Mouse (Mus musculus): ENCODE results near the gene 1810009A15Rik.
A peak's percentile ranks its signal among the peaks of the same experiment; 100 is the strongest.

The 1810009A15Rik gene

DNA sequence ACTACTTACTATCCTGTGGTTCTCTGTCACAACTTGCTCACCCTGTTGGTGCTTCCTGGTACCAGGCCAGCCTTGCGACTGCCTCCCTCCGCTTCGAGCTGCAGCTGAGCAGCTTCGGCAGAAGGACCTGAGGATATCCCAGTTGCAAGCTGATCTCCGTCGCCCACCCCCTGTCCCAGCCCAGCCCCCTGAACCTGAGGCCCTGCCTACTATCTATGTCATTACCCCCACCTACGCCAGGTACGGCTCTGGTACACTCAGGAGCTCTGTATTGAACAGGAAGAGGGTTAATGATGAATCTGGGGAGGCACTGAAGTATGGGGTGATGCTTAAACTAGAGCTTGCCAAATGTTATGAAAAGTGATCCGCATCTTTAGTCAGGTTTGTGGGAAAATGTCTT lies 33.1 kb downstream of the 1810009A15Rik start:
- DNase-seq, result no peak

DNA sequence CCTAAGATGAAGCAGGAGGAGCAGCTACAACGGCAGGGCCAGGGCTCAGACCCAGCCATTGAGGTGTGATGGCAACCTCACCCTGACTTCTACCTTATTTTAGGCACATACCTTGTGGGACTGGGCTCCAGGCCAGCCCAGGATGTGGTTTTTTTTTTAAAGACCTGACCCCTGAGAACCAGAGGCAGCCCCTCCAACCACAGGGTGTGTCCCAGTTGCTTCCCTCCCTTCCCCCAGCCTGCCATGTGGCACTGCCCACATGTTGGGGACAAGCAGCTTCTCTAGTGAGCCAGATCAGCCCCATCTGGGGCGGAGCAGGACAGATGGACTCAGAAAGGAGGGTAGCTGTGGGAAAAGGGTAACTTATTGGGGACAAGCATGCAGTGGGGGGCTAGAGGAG lies 38.1 kb downstream of the 1810009A15Rik start:
- DNase-seq, result no peak

DNA sequence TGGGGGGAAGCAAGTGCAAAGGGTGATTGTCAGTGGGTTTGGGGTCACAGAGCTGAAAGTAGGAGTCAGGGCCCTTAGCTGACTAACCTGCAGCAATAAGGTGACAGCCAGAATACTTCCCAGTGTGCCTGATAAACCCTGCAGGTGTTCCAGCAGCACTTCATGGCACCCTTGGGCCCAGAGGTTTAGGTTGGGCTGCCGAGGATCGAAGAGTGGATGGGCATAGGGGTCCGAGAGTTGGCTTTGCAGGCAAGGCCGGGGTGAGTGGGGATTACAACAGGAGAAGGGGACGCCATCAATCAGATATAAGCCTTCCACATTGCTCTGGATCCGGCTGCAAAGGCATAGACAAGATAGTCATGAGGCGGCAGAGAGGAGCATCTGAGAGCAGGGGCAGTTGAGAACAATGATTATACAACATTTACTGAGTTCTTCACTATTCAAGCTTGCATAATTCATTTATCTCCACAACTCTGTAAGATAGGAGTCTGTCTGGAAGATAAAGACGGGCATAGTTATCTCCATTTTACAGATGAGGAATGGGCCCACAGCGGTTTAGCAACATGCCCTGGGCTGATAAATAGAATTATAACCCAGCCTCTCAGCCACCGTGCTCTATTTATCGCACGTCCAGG lies 39.4 kb downstream of the 1810009A15Rik start:
- DNase-seq, result no peak

DNA sequence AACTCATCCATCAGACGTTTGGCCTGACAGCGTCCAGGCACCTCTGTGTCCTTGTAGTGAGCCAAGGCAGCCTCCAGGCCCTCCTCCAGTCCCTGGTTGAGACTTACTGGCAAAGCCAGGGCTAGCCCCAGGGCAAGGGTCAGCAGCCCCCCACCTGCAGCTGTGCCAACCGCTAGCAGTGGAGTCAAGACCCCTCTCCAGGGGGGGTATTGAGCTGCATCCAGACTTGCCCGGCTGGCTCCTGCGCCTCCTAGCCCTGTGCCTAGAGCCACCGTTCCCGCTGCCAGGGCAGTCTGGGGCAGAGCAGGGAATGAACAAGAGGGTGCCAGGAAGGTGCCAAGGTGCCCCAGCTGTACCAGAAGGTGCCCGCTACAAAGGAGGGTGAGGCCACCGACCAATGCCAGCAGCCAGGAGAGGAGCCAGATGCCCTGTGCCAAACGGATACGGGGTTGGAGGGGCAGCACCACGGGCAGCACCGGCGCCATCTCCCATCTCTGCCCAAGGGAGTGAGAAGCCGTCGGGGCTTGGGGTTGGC lies 40.1 kb downstream of the 1810009A15Rik start:
- no peak for DNase-seq

DNA sequence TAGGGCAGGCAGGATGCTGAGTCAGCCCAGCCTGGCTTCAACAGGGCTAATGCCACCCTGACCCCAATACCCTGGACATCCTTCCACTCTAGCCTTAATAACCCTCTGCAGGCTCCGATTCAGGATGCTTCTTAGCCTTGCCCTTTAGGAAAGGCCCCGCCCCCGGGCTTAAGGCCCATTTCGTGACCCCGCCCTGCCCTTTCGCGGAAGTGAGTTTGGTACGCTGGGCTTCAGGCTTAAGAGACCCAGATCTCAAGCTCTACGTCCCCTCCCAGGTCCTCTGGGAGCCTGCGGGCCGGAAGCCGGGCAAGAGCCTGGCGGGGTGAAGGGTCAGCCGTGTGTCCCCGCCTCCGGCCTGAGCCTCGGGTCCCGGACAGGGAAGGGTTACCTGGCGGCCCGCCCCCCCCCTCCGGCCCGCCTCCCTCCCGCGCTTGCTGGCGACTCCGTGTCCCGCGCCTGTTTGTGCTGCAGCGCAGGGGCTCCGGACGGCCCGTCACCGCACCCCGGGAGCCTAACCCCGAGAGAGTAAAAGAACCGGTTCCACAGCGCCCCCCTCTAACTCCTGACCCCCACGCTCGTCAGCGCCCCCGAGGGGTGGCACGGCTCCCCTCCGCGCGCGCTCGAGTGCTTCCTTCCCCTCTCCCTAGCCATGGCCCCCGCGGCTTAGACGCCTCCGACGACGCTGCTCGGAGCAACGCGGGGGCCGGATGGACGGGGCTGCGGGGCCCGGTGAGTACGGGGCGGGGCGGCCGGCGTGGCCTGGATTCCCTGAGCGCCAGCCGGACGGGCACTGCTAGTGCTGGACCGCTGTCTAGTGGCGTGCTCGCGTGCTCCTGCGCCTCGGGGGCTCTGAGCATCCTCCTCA lies 40.8 kb downstream of the 1810009A15Rik start, which contains the start of the genes Rom1 and Eml3:
Rom1 (minus strand) TSS at position 133 of the 865 bp plus-strand sequence.
Eml3 (plus strand) TSS at position 329 of the 865 bp plus-strand sequence.
- DNase-seq, result peak; percentile 91

DNA sequence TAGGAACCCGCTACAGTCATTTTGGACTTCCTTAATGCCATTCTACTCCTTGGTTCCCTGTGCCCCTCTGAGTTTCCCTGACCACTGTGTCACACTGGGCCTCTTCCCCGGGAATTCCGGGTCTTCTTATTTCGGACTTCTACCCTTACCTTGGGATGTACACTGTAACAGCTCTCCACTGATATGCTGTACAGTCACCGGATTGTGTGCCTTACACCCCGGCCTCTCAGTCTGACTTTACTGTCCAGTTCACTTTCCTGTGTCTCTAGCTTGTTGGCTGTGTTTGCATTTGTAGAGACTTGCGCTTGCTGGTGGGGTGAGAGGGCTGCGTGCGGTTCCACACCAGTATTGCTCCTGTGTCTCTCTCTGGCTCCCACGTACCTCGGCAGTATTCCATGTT lies 41.5 kb downstream of the 1810009A15Rik start:
- no peak for DNase-seq

DNA sequence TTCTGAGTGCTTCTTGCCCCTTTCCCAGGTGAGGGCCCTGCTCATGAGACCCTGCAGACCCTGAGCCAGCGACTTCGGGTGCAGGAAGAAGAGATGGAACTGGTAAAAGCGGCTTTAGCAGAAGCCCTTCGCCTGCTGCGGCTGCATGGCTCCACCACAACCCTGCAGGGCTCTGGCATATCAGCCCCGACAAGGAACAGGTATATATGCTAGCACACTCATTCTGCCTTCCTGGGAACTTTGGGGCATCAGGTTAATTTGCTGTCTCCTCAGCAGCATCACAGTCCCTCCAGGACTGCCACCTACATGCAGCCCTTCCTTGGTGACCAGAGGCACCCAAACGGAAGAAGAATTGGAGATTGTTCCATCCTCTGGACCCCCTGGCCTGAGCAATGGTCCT lies 42.1 kb downstream of the 1810009A15Rik start:
- DNase-seq, result no peak

DNA sequence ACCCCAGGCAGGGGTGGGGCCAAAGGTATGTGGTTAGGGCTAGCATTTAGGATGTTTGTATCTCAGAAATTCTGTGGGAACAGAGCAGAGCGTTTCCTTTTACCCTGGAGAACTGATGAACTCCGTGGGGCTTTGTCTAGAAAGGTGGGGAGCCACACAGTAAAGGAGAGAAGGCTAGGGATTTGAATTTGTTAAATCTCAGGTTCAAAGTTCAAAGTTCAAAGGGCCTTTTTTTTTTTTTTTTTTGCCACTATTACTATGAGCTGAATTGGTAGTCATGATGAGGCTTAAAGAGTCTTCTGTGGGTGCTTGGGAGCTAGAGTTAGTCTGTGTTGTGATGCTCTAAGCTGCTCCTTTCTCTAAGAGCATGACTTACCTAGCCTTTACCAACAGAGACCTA lies 48.1 kb downstream of the 1810009A15Rik start:
- DNase-seq, result no peak
